Mouse (Mus musculus) lung, postnatal 14 days (tissue): ENCODE results near the gene Gm13691.
A peak's percentile ranks its signal among the peaks of the same experiment; 100 is the strongest.
"Not testable (repeated sequence)": the region's sequence is repeated elsewhere in the genome, so short reads cannot be mapped to it uniquely, and the experiment has no call there.

Experiments
- DNase-seq: peaks from one replicate; pipeline ENCODE4 v3.0.0; 2021

Gene Gm13691

GRCm38 (mm10) chr2:84037304-84037703 lies 47.0 kb downstream of the Gm13691 start:
- no peak for DNase-seq

- DNase-seq, result not testable (repeated sequence)
Measured at GRCm38 (mm10) chr2:84037943-84038342, 47.6 kb downstream of the Gm13691 start.

GRCm38 (mm10) chr2:84039277-84039676 lies 48.9 kb downstream of the Gm13691 start:
- DNase-seq, result peak; percentile 19
